Mouse (Mus musculus) liver, adult 2 months (tissue): Measurements from ENCODE around the gene Car12.

Experiments
- CTCF ChIP-seq: fragments of 200-500 bp; IDR thresholded peaks from 2 replicates; pipeline ENCODE4 v1.5.1; 2011; ENCODE audit warnings: low read depth, low read length, control low read depth
- POLR2A ChIP-seq: fragments of 200-500 bp; IDR thresholded peaks from 2 replicates; pipeline ENCODE4 v1.6.1; 2011; ENCODE audit warnings: low read length, control low read depth; ENCODE audit not compliant: insufficient read depth; ENCODE audit errors: extremely low read depth

- TF ChIP-seq POLR2A (no peak), CTCF (no peak)
Observed at GRCm38 (mm10) chr9:66725591-66725990, 12.1 kb downstream of the Car12 start.
